ENCODE assay signal across 14 mouse cellular contexts in the genomic region with DNA sequence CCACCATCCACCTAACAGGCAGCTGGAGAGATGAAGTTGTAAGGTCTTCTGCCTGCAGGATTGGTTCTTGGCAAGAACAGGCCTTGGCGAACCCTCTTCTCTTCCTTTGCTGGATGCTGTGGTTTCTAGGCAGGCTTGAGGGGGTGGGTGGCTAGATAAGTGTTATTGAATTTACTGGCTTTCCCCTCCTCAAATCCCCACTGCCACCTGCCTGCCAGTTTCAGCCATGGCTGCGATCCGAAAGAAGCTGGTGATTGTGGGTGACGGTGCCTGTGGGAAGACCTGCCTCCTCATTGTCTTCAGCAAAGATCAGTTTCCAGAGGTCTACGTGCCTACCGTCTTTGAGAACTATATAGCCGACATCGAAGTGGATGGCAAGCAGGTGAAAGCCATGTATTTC. TPM values are rescaled to one million over a fixed set of nuclear protein-coding genes. Genes with fewer than 3 reads are reported as not detected.
DNase-seq lines count a peak whose midpoint lies in the region; ATAC-seq and TF ChIP-seq lines count a peak whose summit lies in the region.
"Had no signal": no experiment of that assay in that cellular context is flagged by ENCODE, and none has a peak within 500 bp of the region (broad histone marks: within the 10 kb centered on the region; RNA-seq: fewer than 3 reads in every experiment).

No protein-coding gene starts in this region.

- no peak overlapping the region for H3K9ac ChIP-seq in neural tube, embryonic 15.5 days (replicated peaks)

- peak overlapping the region; percentile 45 for H3K27ac ChIP-seq in left cerebral cortex, adult 2 months
- H3K27ac ChIP-seq in embryonic fibroblast, embryonic 13.5 days (ENCODE audit: insufficient read depth, low read length), result no peak overlapping the region
- no peak overlapping the region for H3K27ac ChIP-seq in neural tube, embryonic 15.5 days (replicated peaks)

- ATAC-seq in neural tube, embryonic 15.5 days (ENCODE audit: low FRiP score), result no peak
- ATAC-seq: inflammation-experienced regulatory T-cells, adult 6 months had no signal

- peaks cover 5% of the 10 kb centered on the region; the same call in 1 of the 2 replicates for H3K36me3 ChIP-seq in neural tube, embryonic 15.5 days

- TF ChIP-seq POLR2A in embryonic fibroblast, embryonic 13.5 days (IDR thresholded peaks at IDR 0.05; ENCODE audit: low read depth, low read length), result no peak

- intact Hi-C loops in left cerebral cortex, adult 2 months (cut with DNase I), result no loop called here
- intact Hi-C loops in left cerebral cortex, postnatal 10 days (cut with DNase I), result no loop called here

- H3K9me3 ChIP-seq in neural tube, embryonic 15.5 days (replicated peaks), result no peaks in the 10 kb centered on the region
- H3K9me3 ChIP-seq: midbrain, embryonic 10.5 days had no signal

- peak; percentile 86 for DNase-seq in heart, adult 11 months
- no peak for DNase-seq in heart, adult 9 months (ENCODE audit: low spot score in 2 of 2)
- peak in 1 of 2 experiments; percentile 50 for DNase-seq in left cerebral cortex, adult 2 months (ENCODE audit: extremely low spot score in 1 of 2, low spot score in 2 of 2)
- no peak for DNase-seq in left cerebral cortex, postnatal 10 days (ENCODE audit: extremely low spot score in 1 of 2, low spot score in 2 of 2)
- DNase-seq in adrenal gland, postnatal 14 days, result no peak
- DNase-seq in gastrocnemius, postnatal 25 days, result no peak

- no peak; the same call in 1 of the 2 replicates for TF ChIP-seq CTCF in left cerebral cortex, adult 2 months (IDR thresholded peaks at IDR 0.05)
- no peak for TF ChIP-seq CTCF in embryonic fibroblast, embryonic 13.5 days (IDR thresholded peaks at IDR 0.05; ENCODE audit: borderline replicate concordance, insufficient read depth, low read length)

- H3K4me3 ChIP-seq in left cerebral cortex, adult 2 months, result no peak overlapping the region
- peak overlapping the region; percentile 99; the same call in 1 of the 2 replicates for H3K4me3 ChIP-seq in embryonic fibroblast, embryonic 13.5 days (ENCODE audit: insufficient read depth, low read length)
- H3K4me3 ChIP-seq in neural tube, embryonic 15.5 days (replicated peaks), result no peak overlapping the region

- WGBS in neural tube, embryonic 15.5 days, result 92% methylated on average over 8 of the region's 8 CpGs

- peaks cover 20% of the 10 kb centered on the region for H3K27me3 ChIP-seq in neural tube, embryonic 15.5 days (replicated peaks)

- peak overlapping the region; percentile 95; the same call in 1 of the 2 replicates for H3K4me2 ChIP-seq in neural tube, embryonic 15.5 days

- H3K4me1 ChIP-seq in embryonic fibroblast, embryonic 13.5 days (ENCODE audit: control insufficient read depth, insufficient read depth, low read length), result peaks cover 22% of the 10 kb centered on the region
- H3K4me1 ChIP-seq in neural tube, embryonic 15.5 days, result peaks cover 59% of the 10 kb centered on the region

RNA-seq across cellular contexts. Expression of gene Rhoc, which starts 3.5 kb away (rescaled TPM):
- total RNA-seq in left cerebral cortex, adult 2 months (2021), result 10 to 100 TPM; 27.9 to 29.3 TPM
- 10 to 100 TPM; 38.5 to 39.0 TPM for total RNA-seq in left cerebral cortex, postnatal 10 days (2021)
- polyA plus RNA-seq in embryonic fibroblast, embryonic 13.5 days (2011; ENCODE audit: insufficient read length, low read depth, missing spikeins), result 439 and 560 TPM in 2 replicates
- polyA plus RNA-seq in neural tube, embryonic 15.5 days (2015; fragmentation: Nextera tagmentation; extraction: Ambion mirVana), result 74.6 and 85.4 TPM in 2 replicates
- 136 and 141 TPM in 2 replicates for total RNA-seq in adrenal gland, postnatal 14 days (2021)
- total RNA-seq in gastrocnemius, postnatal 25 days (2021), result 10 to 100 TPM; 44.8 to 66.5 TPM
- total RNA-seq: MEL had no signal

RNA-seq across cellular contexts. Expression of gene Fam19a3, which starts 10.0 kb away (rescaled TPM):
- under 1 TPM in 1 of 2 experiments, not detected in 1; 0.07 TPM for total RNA-seq in left cerebral cortex, adult 2 months (2021)
- total RNA-seq in left cerebral cortex, postnatal 10 days (2021), result not detected
- polyA plus RNA-seq in embryonic fibroblast, embryonic 13.5 days (2011; ENCODE audit: insufficient read length, low read depth, missing spikeins), result 0.12 and 0.32 TPM in 2 replicates
- polyA plus RNA-seq in neural tube, embryonic 15.5 days (2015; fragmentation: Nextera tagmentation; extraction: Ambion mirVana), result 0.09 and 0.17 TPM in 2 replicates
- 0.90 and 1.9 TPM in 2 replicates for total RNA-seq in adrenal gland, postnatal 14 days (2021)
- total RNA-seq in gastrocnemius, postnatal 25 days (2021), result 1 to 10 TPM; 4.0 to 4.6 TPM
- total RNA-seq: MEL had no signal
- polyA plus RNA-seq: embryonic facial prominence, embryonic 11.5 days; liver, embryonic 16.5 days; neural tube, embryonic 14.5 days had no signal

RNA-seq across cellular contexts. Expression of gene Ppm1j, which starts 10.8 kb away (rescaled TPM):
- 1 to 10 TPM in 1 of 2 experiments, under 1 TPM in 1; 0.72 to 1.2 TPM for total RNA-seq in left cerebral cortex, adult 2 months (2021)
- 1 to 10 TPM; 1.4 to 2.7 TPM for total RNA-seq in left cerebral cortex, postnatal 10 days (2021)
- polyA plus RNA-seq in embryonic fibroblast, embryonic 13.5 days (2011; ENCODE audit: insufficient read length, low read depth, missing spikeins), result 4.7 and 6.3 TPM in 2 replicates
- polyA plus RNA-seq in neural tube, embryonic 15.5 days (2015; fragmentation: Nextera tagmentation; extraction: Ambion mirVana), result 2.3 and 2.8 TPM in 2 replicates
- total RNA-seq in adrenal gland, postnatal 14 days (2021), result 5.7 and 10.0 TPM in 2 replicates
- total RNA-seq in gastrocnemius, postnatal 25 days (2021), result 10 to 100 TPM; 34.3 to 40.8 TPM

RNA-seq across cellular contexts. Expression of gene Mov10, which starts 26.7 kb away (rescaled TPM):
- 10 to 100 TPM; 10.5 to 10.9 TPM for total RNA-seq in left cerebral cortex, adult 2 months (2021)
- 1 to 10 TPM; 9.3 to 9.7 TPM for total RNA-seq in left cerebral cortex, postnatal 10 days (2021)
- 21.3 and 25.8 TPM in 2 replicates for polyA plus RNA-seq in embryonic fibroblast, embryonic 13.5 days (2011; ENCODE audit: insufficient read length, low read depth, missing spikeins)
- 11.9 and 24.5 TPM in 2 replicates for polyA plus RNA-seq in neural tube, embryonic 15.5 days (2015; fragmentation: Nextera tagmentation; extraction: Ambion mirVana)
- total RNA-seq in adrenal gland, postnatal 14 days (2021), result 17.8 and 18.4 TPM in 2 replicates
- 1 to 10 TPM; 1.4 to 1.7 TPM for total RNA-seq in gastrocnemius, postnatal 25 days (2021)
